Mouse (Mus musculus): ENCODE data around the gene Dnm3. TPM values are rescaled to one million over a fixed set of nuclear protein-coding genes. Genes with fewer than 3 reads are reported as not detected.

Gene Dnm3
- polyA plus RNA-seq, 1 experiment from 2014 or later, result 18.7 TPM

- Histone ChIP-seq H3K27me3 (no peaks in the 10 kb centered on the region), H3K4me3 (replicated peaks) (no peak overlapping the region), H3K4me2 (no peak overlapping the region), H3K9ac (replicated peaks) (no peak overlapping the region), H3K4me1 (replicated peaks) (peaks cover 71% of the 10 kb centered on the region), H3K9me3 (no peaks in the 10 kb centered on the region), H3K36me3 (no peaks in the 10 kb centered on the region), H3K27ac (peak overlapping the region; percentile 99)
- no peak for ATAC-seq (ENCODE audit: insufficient number of reproducible peaks, insufficient read depth, low FRiP score, low TSS enrichment, low read depth)
- 43% methylated on average over 6 of the region's 6 CpGs for WGBS
Measured at GRCm38 (mm10) chr1:162077454-162077853, 400.4 kb downstream of the Dnm3 start.

GRCm38 (mm10) chr1:162076581-162077001, 401.2 kb downstream of the Dnm3 start:
- H3K9ac ChIP-seq (replicated peaks), result no peak overlapping the region
- H3K4me3 ChIP-seq (replicated peaks), result no peak overlapping the region
- no peaks in the 10 kb centered on the region for H3K36me3 ChIP-seq
- H3K27ac ChIP-seq, result peak overlapping the region; percentile 99
- H3K27me3 ChIP-seq, result no peaks in the 10 kb centered on the region
- no peak for ATAC-seq (ENCODE audit: insufficient number of reproducible peaks, insufficient read depth, low FRiP score, low TSS enrichment, low read depth)
- H3K9me3 ChIP-seq, result no peaks in the 10 kb centered on the region
- peaks cover 73% of the 10 kb centered on the region for H3K4me1 ChIP-seq (replicated peaks)
- WGBS, result 15% methylated on average over 10 of the region's 10 CpGs
- no peak overlapping the region for H3K4me2 ChIP-seq

GRCm38 (mm10) chr1:162075831-162076230, 402.0 kb downstream of the Dnm3 start:
- ATAC-seq (ENCODE audit: insufficient number of reproducible peaks, insufficient read depth, low FRiP score, low TSS enrichment, low read depth), result no peak
- Histone ChIP-seq H3K4me2 (0 out of 2 replicates have a peak overlapping the region, but pooled peaks have one; percentile 9), H3K27ac (peak overlapping the region; percentile 99), H3K36me3 (no peaks in the 10 kb centered on the region), H3K4me1 (replicated peaks) (peaks cover 71% of the 10 kb centered on the region), H3K4me3 (replicated peaks) (no peak overlapping the region), H3K9me3 (no peaks in the 10 kb centered on the region), H3K27me3 (no peaks in the 10 kb centered on the region), H3K9ac (replicated peaks) (peak overlapping the region; percentile 34)
- 62% methylated on average over 10 of the region's 10 CpGs for WGBS

GRCm38 (mm10) chr1:162075416-162075815, 402.4 kb downstream of the Dnm3 start:
- H3K4me3 ChIP-seq (replicated peaks), result no peak overlapping the region
- peak overlapping the region; percentile 99 for H3K27ac ChIP-seq
- H3K4me2 ChIP-seq, result peak overlapping the region; percentile 18
- no peak for ATAC-seq (ENCODE audit: insufficient number of reproducible peaks, insufficient read depth, low FRiP score, low TSS enrichment, low read depth)
- 32% methylated on average over 4 of the region's 4 CpGs for WGBS
- peak overlapping the region; percentile 34 for H3K9ac ChIP-seq (replicated peaks)
- no peaks in the 10 kb centered on the region for H3K9me3 ChIP-seq
- H3K36me3 ChIP-seq, result no peaks in the 10 kb centered on the region
- H3K4me1 ChIP-seq (replicated peaks), result peaks cover 71% of the 10 kb centered on the region
- H3K27me3 ChIP-seq, result no peaks in the 10 kb centered on the region

GRCm38 (mm10) chr1:162074626-162075410, 403.0 kb downstream of the Dnm3 start:
- H3K4me3 ChIP-seq (replicated peaks), result no peak overlapping the region
- no peaks in the 10 kb centered on the region for H3K9me3 ChIP-seq
- H3K27me3 ChIP-seq, result no peaks in the 10 kb centered on the region
- peak overlapping the region; percentile 34 for H3K9ac ChIP-seq (replicated peaks)
- peak overlapping the region; percentile 99 for H3K27ac ChIP-seq
- peaks cover 66% of the 10 kb centered on the region for H3K4me1 ChIP-seq (replicated peaks)
- H3K4me2 ChIP-seq, result peak overlapping the region; percentile 18
- ATAC-seq (ENCODE audit: insufficient number of reproducible peaks, insufficient read depth, low FRiP score, low TSS enrichment, low read depth), result peak; percentile 87
- 15% methylated on average over 17 of the region's 17 CpGs for WGBS
- H3K36me3 ChIP-seq, result no peaks in the 10 kb centered on the region

- peaks cover 54% of the 10 kb centered on the region for H3K4me1 ChIP-seq (replicated peaks)
- WGBS, result 34% methylated on average over 7 of the region's 7 CpGs
Measured at GRCm38 (mm10) chr1:162072917-162073578, 404.8 kb downstream of the Dnm3 start.

GRCm38 (mm10) chr1:162053608-162054007, 424.2 kb downstream of the Dnm3 start:
- no peak for ATAC-seq (ENCODE audit: insufficient number of reproducible peaks, insufficient read depth, low FRiP score, low TSS enrichment, low read depth)
- H3K36me3 ChIP-seq, result no peaks in the 10 kb centered on the region
- no peak overlapping the region for H3K4me3 ChIP-seq (replicated peaks)
- 7% methylated on average over 6 of the region's 6 CpGs for whole genome bisulfite sequencing
- peaks cover 28% of the 10 kb centered on the region for H3K4me1 ChIP-seq (replicated peaks)
- no peaks in the 10 kb centered on the region for H3K27me3 ChIP-seq
- no peak overlapping the region for H3K4me2 ChIP-seq
- H3K27ac ChIP-seq, result peak overlapping the region; percentile 94
- H3K9me3 ChIP-seq, result no peaks in the 10 kb centered on the region
- no peak overlapping the region for H3K9ac ChIP-seq (replicated peaks)

More at GRCm38 (mm10) chr1:162072917-162073578, 404.8 kb downstream of the Dnm3 start:
- Histone ChIP-seq H3K4me2 (no peak overlapping the region), H3K9me3 (no peaks in the 10 kb centered on the region), H3K36me3 (no peaks in the 10 kb centered on the region), H3K4me3 (replicated peaks) (no peak overlapping the region), H3K27me3 (no peaks in the 10 kb centered on the region), H3K27ac (peak overlapping the region; percentile 94), H3K9ac (replicated peaks) (no peak overlapping the region)
- ATAC-seq (ENCODE audit: insufficient number of reproducible peaks, insufficient read depth, low FRiP score, low TSS enrichment, low read depth), result no peak

- ATAC-seq (ENCODE audit: insufficient number of reproducible peaks, insufficient read depth, low FRiP score, low TSS enrichment, low read depth), result no peak
- Histone ChIP-seq H3K36me3 (no peaks in the 10 kb centered on the region), H3K9me3 (no peaks in the 10 kb centered on the region), H3K4me2 (no peak overlapping the region), H3K27ac (peak overlapping the region; percentile 94), H3K4me1 (replicated peaks) (peaks cover 28% of the 10 kb centered on the region), H3K9ac (replicated peaks) (no peak overlapping the region), H3K27me3 (no peaks in the 10 kb centered on the region), H3K4me3 (replicated peaks) (no peak overlapping the region)
- 13% methylated on average over 7 of the region's 7 CpGs for WGBS
Measured at GRCm38 (mm10) chr1:162053186-162053585, 424.6 kb downstream of the Dnm3 start.

GRCm38 (mm10) chr1:162052755-162053154, 425.1 kb downstream of the Dnm3 start:
- no peak overlapping the region for H3K4me3 ChIP-seq (replicated peaks)
- 61% methylated on average over 6 of the region's 6 CpGs for WGBS
- H3K27ac ChIP-seq, result peak overlapping the region; percentile 94
- H3K9me3 ChIP-seq, result no peaks in the 10 kb centered on the region
- H3K4me1 ChIP-seq (replicated peaks), result peaks cover 28% of the 10 kb centered on the region
- no peaks in the 10 kb centered on the region for H3K36me3 ChIP-seq
- no peak for ATAC-seq (ENCODE audit: insufficient number of reproducible peaks, insufficient read depth, low FRiP score, low TSS enrichment, low read depth)
- H3K4me2 ChIP-seq, result no peak overlapping the region
- no peak overlapping the region for H3K9ac ChIP-seq (replicated peaks)
- no peaks in the 10 kb centered on the region for H3K27me3 ChIP-seq

GRCm38 (mm10) chr1:162052138-162052537, 425.7 kb downstream of the Dnm3 start:
- Histone ChIP-seq H3K4me2 (no peak overlapping the region), H3K9ac (replicated peaks) (no peak overlapping the region), H3K27ac (peak overlapping the region; percentile 94), H3K36me3 (no peaks in the 10 kb centered on the region), H3K4me1 (replicated peaks) (peaks cover 28% of the 10 kb centered on the region), H3K27me3 (no peaks in the 10 kb centered on the region), H3K9me3 (no peaks in the 10 kb centered on the region), H3K4me3 (replicated peaks) (no peak overlapping the region)
- ATAC-seq (ENCODE audit: insufficient number of reproducible peaks, insufficient read depth, low FRiP score, low TSS enrichment, low read depth), result no peak
- WGBS, result 27% methylated on average over 7 of the region's 7 CpGs

- Histone ChIP-seq H3K4me3 (replicated peaks) (no peak overlapping the region), H3K9ac (replicated peaks) (no peak overlapping the region), H3K27me3 (no peaks in the 10 kb centered on the region), H3K9me3 (no peaks in the 10 kb centered on the region), H3K27ac (peak overlapping the region; percentile 94), H3K36me3 (no peaks in the 10 kb centered on the region), H3K4me1 (replicated peaks) (peaks cover 28% of the 10 kb centered on the region), H3K4me2 (no peak overlapping the region)
- ATAC-seq (ENCODE audit: insufficient number of reproducible peaks, insufficient read depth, low FRiP score, low TSS enrichment, low read depth), result no peak
- 71% methylated on average over 4 of the region's 4 CpGs for WGBS
Measured at GRCm38 (mm10) chr1:162051710-162052109, 426.1 kb downstream of the Dnm3 start.
